Mouse (Mus musculus) megakaryocyte, embryonic 14.5 days (primary cell): ENCODE measurements around the gene Erich6.
"Not testable (repeated sequence)": the region's sequence is repeated elsewhere in the genome, so short reads cannot be mapped to it uniquely, and the experiment has no call there.

Experiments
- FLI1 ChIP-seq: IDR thresholded peaks from 2 replicates; pipeline ENCODE4 v1.6.1; 2012; ENCODE audit warnings: low read length, inconsistent platforms, mixed read lengths
- GATA1 ChIP-seq: IDR thresholded peaks from 3 replicates; pipeline ENCODE4 v1.6.1; 2012; ENCODE audit warnings: mixed read lengths, low read length, inconsistent platforms, borderline replicate concordance

GRCm38 (mm10) chr3:58592666-58593065, 44.3 kb downstream of the Erich6 start:
- not testable (repeated sequence) for TF ChIP-seq GATA1, FLI1
